Mouse (Mus musculus) left cerebral cortex, postnatal 4 days (tissue): ENCODE data around the gene Ric8a. TPM values are rescaled to one million over a fixed set of nuclear protein-coding genes. Genes with fewer than 3 reads are reported as not detected.

Experiments used
- DNase-seq: peaks from one replicate; pipeline ENCODE4 v3.0.0-alpha.2; 2022
- intact Hi-C: fragments of 180-260 bp; cut with DNase I; formaldehyde crosslinking; loops from one replicate; pipeline ENCODE4 v1.15.1; 2025
- total RNA-seq, 2 experiments: library from RNA; stranded (reverse); gene quantifications; 2 replicates each; pipeline ENCODE4 v1.2.3; 2021

Gene Ric8a
- total RNA-seq, 2 experiments from 2014 or later: 93.4 to 112 TPM

- DNase-seq: peak; percentile 92
- intact Hi-C loops: loop anchor here (5.0 kb wide), 1 partner anchor 62 kb away; no protein-coding TSS in a partner anchor
These were observed 11.7 kb upstream of the Ric8a start, which contains the start of gene Scgb1c1 for GRCm38 (mm10) chr7:140844905-140845665. TSS of gene Scgb1c1 (plus strand) at chr7:140845547.

DNA sequence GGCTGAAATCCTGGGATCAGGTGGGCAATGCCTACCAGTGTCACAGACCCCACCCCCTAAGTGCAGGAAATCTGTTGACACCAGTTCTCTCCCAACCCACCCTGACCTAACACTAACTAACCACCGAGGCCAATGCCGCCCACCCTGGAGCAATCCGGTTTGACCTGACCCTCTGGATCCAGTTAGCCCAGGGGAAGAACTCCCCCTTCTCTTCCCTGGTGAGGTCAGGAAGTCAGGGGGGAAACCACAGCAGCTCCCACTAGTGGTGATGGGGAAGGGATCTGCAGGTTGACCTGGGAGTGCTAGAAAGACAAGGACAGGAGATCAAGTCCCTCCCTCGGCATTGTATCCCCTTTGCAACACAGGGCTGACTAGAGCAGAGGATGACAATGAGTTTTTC lies 11.1 kb upstream of the Ric8a start:
- intact Hi-C loops: loop anchor here (2.0 to 5.0 kb wide), 2 partner anchors 62 to 203 kb away; no protein-coding TSS in a partner anchor
- no peak for DNase-seq

- intact Hi-C loops: loop anchor here (2.0 to 5.0 kb wide), 2 partner anchors 61 to 202 kb away; no protein-coding TSS in a partner anchor
- no peak for DNase-seq
These were observed 10.1 kb upstream of the Ric8a start for GRCm38 (mm10) chr7:140846676-140847075.

DNA sequence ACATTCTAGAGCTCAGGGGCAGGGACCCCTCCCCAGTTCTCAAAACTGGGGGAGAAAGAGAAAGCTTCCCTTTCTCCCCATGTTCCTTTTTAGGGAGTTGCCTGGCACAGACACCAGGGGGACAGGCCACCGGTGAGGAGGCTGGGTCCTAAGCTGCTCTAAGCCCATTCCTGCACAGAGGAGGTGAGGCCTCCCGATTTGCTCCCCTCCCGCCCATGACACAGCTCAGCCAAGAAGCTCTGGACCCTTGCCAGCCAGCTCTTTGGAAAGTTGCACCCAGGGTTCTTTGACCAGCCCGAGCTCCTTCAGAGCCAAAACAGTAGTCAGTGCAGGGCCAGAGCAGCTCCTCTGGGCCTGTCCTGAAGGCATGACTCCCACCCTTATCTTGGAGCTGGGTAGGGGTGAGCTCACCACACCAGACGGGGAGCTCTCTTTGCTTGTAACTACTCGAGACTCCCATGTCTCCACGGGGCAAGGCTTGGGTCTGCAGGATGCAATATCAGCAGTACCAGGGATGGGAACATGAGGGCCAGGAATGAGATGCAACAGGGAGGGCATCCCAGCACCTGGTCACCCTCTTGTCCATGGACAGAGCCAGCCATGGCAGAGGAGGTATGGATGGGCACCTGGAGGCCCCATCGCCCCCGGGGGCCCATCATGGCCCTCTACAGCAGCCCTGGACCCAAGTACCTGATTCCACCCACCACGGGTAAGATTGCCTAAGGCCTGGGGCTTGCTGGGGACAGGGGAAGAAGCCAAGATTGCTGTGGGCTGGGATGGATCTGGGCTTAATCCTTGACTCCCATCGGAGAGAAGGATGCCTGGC lies 8.8 kb upstream of the Ric8a start, which contains the start of gene Odf3:
Gene Odf3, plus strand, starts transcription at position 51 of the 826 bp plus-strand sequence.
- intact Hi-C loops: loop anchor here (2.0 to 5.0 kb wide), 2 partner anchors 59 to 201 kb away; no protein-coding TSS in a partner anchor
- peak; percentile 54 for DNase-seq

- intact Hi-C loops: loop anchor here (5.0 kb wide), 1 partner anchor 59 kb away; no protein-coding TSS in a partner anchor
- no peak for DNase-seq
These were observed 8.2 kb upstream of the Ric8a start for GRCm38 (mm10) chr7:140848591-140848990.

GRCm38 (mm10) chr7:140851916-140852315 lies 4.8 kb upstream of the Ric8a start:
- intact Hi-C loops: loop anchor here (10.0 kb wide), 1 partner anchor 323 kb away; the partner anchor contains the start of gene Rnh1
- DNase-seq: no peak

- intact Hi-C loops: loop anchor here (10.0 kb wide), 1 partner anchor 321 kb away; the partner anchor contains the start of gene Rnh1
- DNase-seq: no peak
These were observed 3.4 kb upstream of the Ric8a start for GRCm38 (mm10) chr7:140853386-140853785.

DNA sequence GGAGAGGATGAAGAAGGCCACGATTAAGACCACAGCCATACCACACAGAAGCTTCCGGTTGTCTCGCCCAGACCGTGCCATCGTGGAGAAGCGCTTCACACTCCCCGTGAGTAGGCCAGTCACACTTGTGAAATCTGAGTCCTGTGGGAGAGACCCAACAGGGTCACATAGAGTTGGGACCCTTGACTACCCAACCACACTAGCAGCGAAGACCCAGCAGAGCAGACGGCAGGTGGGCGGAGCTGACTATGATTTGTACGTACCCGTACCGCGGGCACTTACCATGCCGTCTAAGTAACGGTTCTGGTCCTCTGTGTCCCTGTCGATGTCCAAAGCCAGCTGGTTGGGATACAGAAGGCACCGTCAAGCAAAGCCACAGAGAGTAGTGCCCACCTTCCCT lies 2.3 kb upstream of the Ric8a start:
- no peak for DNase-seq
- intact Hi-C loops: loop anchor here (10.0 kb wide), 1 partner anchor 320 kb away; the partner anchor contains the start of gene Rnh1

DNA sequence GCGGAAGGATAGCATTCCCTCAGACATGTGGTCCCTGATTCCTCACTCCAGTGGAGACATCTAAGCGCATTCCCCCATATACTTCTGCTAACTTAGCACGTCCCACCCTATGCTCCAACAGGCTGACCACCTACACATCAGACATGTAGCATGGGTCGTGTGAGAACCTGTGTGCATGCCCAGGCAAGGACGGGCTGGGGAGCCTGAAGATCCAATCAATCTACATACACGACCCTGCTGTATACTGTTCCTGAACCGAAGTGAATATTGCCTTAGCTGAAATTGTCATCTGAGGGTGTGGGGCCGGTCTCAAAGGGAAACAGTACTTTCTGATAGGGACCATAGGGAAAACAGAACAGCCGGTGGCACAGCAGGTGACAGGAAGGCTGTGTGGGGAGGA lies 1.6 kb upstream of the Ric8a start:
- intact Hi-C loops: loop anchor here (10.0 kb wide), 1 partner anchor 320 kb away; the partner anchor contains the start of gene Rnh1
- no peak for DNase-seq

GRCm38 (mm10) chr7:140855860-140856784 lies 635 bp upstream of the Ric8a start, which contains the start of gene Gm45785:
TSS of gene Gm45785 (minus strand) at chr7:140856331.
- intact Hi-C loops: loop anchor here (10.0 kb wide), 1 partner anchor 319 kb away; the partner anchor contains the start of gene Rnh1
- peak; percentile 78 for DNase-seq

DNA sequence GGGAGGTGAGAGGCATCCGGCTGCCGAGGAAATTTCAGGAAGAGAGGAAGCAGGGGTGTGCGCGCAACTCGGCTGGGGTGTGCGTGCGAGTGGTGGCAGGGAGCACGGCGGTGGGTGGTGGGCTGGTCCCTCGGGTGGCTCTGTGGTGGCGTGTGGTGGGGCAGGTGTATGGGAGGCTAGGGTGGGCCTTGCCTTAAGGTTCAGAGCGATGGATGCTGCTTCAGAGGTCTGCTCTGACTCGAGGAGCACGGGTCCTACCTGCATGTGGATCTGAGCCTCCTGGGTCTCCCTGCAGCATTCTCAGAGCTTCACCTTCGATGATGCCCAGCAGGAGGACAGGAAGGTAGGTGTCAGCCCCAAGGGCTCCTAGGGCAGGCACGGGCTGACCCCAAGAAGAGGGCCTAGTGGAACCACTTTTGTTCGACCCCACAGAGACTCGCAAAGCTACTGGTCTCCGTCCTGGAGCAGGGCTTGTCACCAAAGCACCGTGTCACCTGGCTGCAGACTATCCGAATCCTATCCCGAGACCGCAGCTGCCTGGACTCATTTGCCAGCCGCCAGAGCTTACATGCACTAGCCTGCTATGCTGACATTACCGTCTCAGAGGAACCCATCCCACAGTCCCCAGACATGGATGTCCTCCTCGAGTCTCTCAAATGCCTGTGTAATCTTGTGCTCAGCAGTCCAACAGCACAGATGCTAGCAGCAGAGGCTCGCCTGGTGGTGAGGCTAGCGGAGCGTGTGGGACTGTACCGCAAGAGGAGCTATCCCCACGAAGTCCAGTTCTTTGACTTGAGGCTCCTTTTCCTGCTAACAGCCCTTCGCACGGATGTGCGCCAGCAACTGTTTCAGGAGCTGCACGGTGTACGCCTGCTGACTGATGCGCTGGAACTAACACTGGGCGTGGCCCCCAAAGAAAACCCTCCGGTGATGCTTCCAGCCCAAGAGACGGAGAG lies 1.1 kb downstream of the Ric8a start, which contains the start of gene Bet1l:
Gene Bet1l, minus strand, starts transcription at position 28 of the 956 bp plus-strand sequence.
- DNase-seq: peak; percentile 22
- intact Hi-C loops: loop anchor here (10.0 kb wide), 1 partner anchor 317 kb away; the partner anchor contains the start of gene Rnh1

DNA sequence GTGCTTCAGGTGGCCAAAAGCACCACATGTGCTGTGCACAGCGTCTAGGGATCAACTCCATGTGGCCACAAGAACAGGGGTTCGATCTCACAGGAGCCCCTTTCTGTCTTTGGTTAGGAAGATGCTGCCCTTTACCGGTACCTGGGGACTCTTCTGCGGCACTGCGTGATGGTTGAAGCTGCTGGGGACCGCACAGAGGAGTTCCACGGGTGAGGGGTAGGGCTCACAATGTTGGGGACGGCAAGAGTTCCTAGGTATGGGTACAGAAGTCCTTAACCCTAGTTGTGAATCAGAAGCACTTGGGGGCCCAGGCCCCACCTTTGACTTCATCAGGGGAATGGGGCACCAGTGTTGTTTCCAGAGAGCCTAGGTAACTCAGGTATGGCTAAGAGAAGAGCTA lies 2.0 kb downstream of the Ric8a start:
- DNase-seq: no peak
- intact Hi-C loops: loop anchor here (10.0 kb wide), 1 partner anchor 316 kb away; the partner anchor contains the start of gene Rnh1

- intact Hi-C loops: loop anchor here (10.0 kb wide), 1 partner anchor 315 kb away; the partner anchor contains the start of gene Rnh1
- no peak for DNase-seq
These were observed 3.2 kb downstream of the Ric8a start for GRCm38 (mm10) chr7:140859997-140860396.

GRCm38 (mm10) chr7:140860728-140861127 lies 4.0 kb downstream of the Ric8a start:
- intact Hi-C loops: no loop called here

DNA sequence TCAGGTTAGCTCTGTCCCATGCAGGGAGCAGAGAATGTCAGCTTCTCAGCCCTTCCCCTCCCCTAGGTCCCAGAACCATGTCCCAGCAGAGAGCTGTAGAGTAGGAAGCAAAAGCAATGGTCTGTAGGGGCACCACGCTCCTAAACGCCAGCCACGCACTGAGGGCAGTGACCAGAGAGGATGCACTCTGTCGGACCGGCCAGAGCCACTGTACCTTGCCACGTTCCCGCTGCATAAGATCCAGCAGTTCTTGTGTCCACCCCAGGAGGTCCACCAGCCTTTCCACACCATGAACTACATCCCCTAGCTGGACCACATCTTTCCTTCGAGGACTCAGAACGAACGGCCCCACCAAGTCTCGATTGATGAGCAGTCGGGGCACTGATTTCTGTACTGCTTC lies 8.0 kb downstream of the Ric8a start:
- intact Hi-C loops: no loop called here

More at GRCm38 (mm10) chr7:140860728-140861127, 4.0 kb downstream of the Ric8a start:
- no peak for DNase-seq

DNA sequence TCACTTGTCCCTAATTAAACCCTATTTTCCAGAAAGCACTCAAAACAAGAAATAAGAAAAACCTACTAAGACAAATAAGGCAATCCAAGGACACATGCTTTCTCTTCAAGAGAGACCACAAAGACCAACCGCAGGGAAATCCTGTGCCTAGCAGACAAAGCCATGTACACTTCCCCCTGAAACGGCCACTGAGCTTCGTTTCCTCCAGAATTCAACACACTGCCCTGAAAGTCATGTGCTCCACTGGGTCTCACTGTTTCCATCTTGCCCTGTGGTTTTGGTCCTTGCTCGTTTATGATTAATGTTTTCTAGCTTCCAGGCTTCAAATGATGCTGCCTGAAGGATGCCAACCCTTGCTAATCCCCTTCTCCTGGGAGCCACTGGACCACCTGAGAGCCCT lies 17.5 kb downstream of the Ric8a start:
- intact Hi-C loops: no loop called here
- DNase-seq: no peak

More for the DNA sequence above, 8.0 kb downstream of the Ric8a start:
- no peak for DNase-seq

- no peak for DNase-seq
- intact Hi-C loops: no loop called here
These were observed 20.6 kb downstream of the Ric8a start for GRCm38 (mm10) chr7:140877364-140877763.

DNA sequence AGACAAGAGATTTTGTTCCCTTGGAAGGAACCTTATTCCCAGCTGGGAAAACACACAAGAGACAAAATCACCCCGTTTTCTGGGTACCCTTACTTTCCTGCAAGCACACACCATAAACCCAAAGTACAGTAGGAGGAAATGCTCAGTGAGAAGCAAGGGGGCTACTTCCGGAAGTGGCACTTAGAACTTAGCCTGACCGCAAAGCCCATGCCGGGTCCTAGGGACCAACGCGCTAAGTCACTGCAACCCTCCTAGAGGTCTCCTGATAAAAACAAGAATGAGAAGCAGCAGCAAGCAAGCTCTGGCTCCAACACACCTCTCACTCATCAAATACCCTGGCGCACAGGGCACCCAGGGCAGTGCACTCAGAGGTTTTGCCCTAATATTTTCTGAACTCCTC lies 22.6 kb downstream of the Ric8a start:
- intact Hi-C loops: no loop called here

More for the DNA sequence above, 22.6 kb downstream of the Ric8a start:
- DNase-seq: no peak
